Mouse (Mus musculus): ENCODE measurements at regions not wholly inside any gene's neighbourhood (a gene's known extent, or its start where the extent isn't known, plus 50 kb on each side); places are given as distances from the start of the nearest gene placed in this dataset.

GRCm38 (mm10) chr13:47319549-47319948 lies 197.1 kb downstream of the Rnf144b start:
- no peak for TF ChIP-seq CTCF (IDR thresholded peaks at IDR 0.05; ENCODE audit: borderline replicate concordance, insufficient read depth, low read depth, low read length)
- TF ChIP-seq POLR2A (IDR thresholded peaks at IDR 0.05; ENCODE audit: borderline replicate concordance, insufficient read depth, low read length), result no peak
